Mouse (Mus musculus) myocyte (in vitro differentiated cells): ENCODE measurements around the gene Lrrc42.

Source experiments
- E2F4 ChIP-seq: IDR thresholded peaks from one replicate; pipeline ENCODE4 v1.6.1; 2011; ENCODE audit warnings: mild to moderate bottlenecking, control low read depth, moderate library complexity; ENCODE audit not compliant: insufficient read depth
- MYOD1 ChIP-seq, 3 experiments: IDR thresholded peaks; one replicate each; pipeline ENCODE4 v1.6.1; 2011; ENCODE audit warnings: control low read depth in 2 of 3, low read depth in 2 of 3, mild to moderate bottlenecking in 2 of 3, moderate library complexity in 1 of 3; ENCODE audit not compliant: insufficient read length in 2 of 3, control insufficient read depth in 1 of 3
- POLR2A ChIP-seq: IDR thresholded peaks from one replicate; pipeline ENCODE4 v1.6.1; 2011; ENCODE audit warnings: low read depth, mild to moderate bottlenecking, control low read depth, moderate library complexity; ENCODE audit not compliant: insufficient read length
- POLR2AphosphoS2 ChIP-seq: IDR thresholded peaks from one replicate; pipeline ENCODE4 v1.6.1; 2011; ENCODE audit warnings: low read depth, control low read depth; ENCODE audit not compliant: insufficient read length
- TCF3 ChIP-seq: IDR thresholded peaks from one replicate; pipeline ENCODE4 v1.6.1; 2011; ENCODE audit warnings: low read depth, control low read depth; ENCODE audit not compliant: insufficient read length

DNA sequence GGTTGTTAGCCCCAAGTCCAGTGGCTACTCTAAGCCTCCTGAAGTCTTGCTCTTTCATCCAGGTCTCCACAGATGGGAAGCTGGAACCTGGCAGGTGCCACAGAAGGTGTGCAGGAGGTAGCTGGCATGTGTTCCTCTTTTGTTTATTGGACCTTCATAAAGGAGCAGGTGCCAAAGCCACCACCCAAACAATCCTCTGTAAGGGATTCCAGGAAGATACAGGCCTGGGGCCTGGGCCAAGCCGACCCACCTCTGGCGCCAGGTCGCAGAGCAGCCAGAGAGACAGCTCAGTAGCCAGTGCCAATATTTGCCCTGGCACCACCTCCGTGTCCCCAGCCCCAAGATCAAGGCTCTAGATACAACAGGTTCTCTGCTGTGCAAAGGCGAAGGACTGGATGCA lies 31.8 kb downstream of the Lrrc42 start:
- TF ChIP-seq POLR2A (no peak), POLR2AphosphoS2 (no peak), MYOD1 (IDR thresholded peaks at IDR 0.05; ENCODE audit: control insufficient read depth in 1 of 3, insufficient read length in 2 of 3, low read depth in 2 of 3) (no peak), E2F4 (no peak), TCF3 (no peak)
